Mouse (Mus musculus) embryo, embryonic 10 days (tissue): ENCODE measurements around the gene Pdha1.
A peak's percentile ranks its signal among the peaks of the same experiment; 100 is the strongest.

Source experiments
- DNase-seq: peaks from one replicate; pipeline ENCODE4 v3.0.0-alpha.2; 2015; ENCODE audit warnings: low spot score

Pdha1 gene

GRCm38 (mm10) chrX:160137861-160138717 is at the start of gene Pdha1:
Gene Pdha1, minus strand, starts transcription at chrX:160138413.
- DNase-seq = peak; percentile 93

GRCm38 (mm10) chrX:160179032-160179431 is 40.8 kb upstream of the Pdha1 start:
- no peak for DNase-seq

DNA sequence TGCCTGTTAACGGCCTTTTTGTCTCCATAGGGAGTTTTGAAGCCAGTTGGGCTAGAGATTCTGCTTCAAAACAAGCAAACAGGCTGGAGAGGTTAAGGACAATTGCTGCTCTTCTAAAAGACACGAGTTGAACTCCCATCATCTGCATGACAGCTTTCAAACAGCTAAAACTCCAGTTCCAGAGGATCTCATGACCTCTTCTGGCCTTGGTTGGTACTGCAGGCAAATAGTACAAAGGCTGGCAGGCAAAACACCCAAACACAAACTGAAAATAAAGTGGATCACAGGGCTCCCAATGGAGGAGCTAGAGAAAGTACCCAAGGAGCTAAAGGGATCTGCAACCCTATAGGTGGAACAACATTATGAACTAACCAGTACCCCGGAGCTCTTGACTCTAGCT is 31.9 kb upstream of the Pdha1 start:
- DNase-seq = peak; percentile 69

- DNase-seq = peak; percentile 18
These were observed 28.2 kb upstream of the Pdha1 start for GRCm38 (mm10) chrX:160166246-160166985.

DNA sequence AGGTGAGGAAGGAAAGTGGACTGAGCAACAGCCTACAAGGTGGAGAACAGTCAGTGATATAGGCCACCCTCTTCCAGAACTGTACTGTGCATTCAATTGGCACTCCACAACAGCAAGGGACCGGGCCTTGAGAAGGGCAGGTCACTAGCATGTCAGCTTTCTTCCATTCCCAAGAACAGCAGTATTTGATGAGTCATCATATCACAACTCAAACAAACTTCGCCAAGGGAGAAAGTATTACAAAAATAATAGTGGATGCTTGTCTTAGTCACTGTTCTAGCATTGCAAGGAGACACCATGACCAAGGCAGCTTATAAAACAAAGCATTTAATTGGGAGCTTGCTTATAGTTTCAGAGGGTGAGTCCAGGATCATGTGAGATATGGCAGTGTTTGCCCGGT is 26.0 kb upstream of the Pdha1 start:
- no peak for DNase-seq

DNA sequence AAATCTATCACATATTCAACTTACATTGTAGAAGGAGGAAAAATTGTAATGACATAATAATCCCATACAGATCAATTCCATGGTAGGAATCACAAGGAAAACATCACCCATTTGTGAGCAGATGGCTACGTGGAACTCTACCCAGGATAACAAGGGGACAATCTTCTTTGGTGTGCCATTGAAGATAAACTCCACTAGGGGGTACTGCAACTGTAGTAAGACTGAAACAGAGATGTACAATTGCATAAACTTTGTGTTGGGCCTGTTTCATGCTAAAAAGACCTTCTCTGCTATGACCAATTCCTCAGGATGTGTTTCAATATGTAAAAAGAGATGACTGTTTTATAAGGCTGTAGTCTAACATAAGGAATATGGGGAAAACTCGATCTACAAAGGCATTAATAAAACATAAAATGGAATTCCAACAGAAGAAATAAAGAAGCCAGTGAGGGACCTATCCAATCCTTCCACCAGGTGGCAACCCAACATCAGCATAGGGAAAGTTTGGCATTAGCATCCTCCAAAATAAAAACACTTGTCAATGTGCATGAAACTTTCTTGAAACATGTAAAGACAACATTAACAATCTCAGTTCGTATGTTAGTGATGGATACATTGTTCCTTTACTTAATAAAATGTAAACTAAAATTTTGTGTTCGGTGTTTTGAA is 15.1 kb upstream of the Pdha1 start:
- peak; percentile 19 for DNase-seq

- DNase-seq = no peak
These were observed 10.6 kb upstream of the Pdha1 start for GRCm38 (mm10) chrX:160148859-160149258.

DNA sequence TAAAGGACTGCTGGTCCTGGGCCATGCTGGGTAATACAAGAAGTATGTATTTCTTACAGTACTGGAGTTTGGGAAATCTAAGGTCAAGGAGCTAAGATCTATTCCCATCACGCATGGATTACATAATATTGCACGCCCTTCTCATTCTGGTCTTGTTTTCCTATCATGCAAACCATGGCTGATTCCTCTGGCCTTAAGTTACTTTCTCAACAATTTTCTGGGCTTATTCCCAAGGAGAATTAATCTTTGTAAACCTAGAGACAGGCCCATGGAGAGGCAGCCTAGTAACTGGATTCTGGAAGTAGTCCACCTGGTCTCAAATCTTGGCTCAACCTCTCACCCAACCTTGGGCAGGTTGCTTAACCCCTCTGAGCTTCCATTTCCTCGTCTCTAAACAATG is 9.2 kb upstream of the Pdha1 start:
- no peak for DNase-seq

DNA sequence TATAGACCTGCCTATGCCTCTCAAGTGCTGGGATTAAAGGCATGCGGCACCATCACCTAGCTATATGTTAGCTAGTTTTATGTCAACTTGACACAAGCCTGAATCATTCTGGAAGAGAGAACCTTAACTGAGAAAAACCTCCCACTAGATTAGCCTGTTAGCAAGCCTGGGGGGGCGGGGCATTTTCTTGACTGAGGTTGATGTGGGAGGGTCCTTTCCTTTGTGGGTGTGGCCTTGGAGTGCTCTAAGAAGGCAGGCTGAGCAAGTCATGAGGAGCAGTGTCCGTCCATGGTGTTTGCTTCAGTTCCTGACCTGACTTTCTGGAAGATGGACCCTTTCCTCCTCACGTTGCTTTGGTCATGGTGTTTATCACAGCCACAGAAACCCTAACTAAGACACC is 8.6 kb upstream of the Pdha1 start:
- DNase-seq = no peak

DNA sequence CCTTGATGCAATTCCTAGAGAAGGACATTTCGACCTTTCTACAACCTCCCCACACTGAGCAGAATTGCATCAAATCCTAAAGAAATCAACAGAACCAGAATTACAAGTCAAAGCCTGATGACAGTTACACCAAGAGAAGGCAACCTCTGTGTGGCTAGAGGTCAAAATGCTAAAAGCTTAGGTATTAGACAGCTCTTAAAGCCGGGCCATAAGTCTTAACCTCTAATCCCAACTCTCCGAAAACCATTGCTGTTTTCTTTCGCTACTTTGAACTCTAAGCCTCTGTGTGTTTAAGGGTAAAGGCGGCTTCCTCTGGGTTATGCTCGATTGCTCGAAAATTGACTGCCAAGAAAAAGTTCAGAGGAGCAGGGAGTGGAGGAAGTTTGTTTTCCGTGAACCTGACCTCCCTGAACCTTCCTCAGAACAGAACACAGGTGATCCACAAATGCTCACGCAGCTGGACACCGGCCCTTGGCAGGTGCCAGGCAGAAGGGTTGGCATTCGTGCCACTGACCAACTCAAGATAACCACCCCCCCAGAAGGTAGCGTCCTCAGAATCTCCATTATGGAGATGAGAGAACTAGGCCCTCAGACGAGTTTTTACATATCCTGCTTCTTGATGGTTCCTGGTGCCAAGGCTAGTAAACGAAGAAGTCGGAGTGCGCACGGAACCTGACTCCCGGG is 894 bp downstream of the Pdha1 start:
- DNase-seq = no peak

GRCm38 (mm10) chrX:160136153-160136552 is 2.1 kb downstream of the Pdha1 start:
- peak; percentile 38 for DNase-seq

DNA sequence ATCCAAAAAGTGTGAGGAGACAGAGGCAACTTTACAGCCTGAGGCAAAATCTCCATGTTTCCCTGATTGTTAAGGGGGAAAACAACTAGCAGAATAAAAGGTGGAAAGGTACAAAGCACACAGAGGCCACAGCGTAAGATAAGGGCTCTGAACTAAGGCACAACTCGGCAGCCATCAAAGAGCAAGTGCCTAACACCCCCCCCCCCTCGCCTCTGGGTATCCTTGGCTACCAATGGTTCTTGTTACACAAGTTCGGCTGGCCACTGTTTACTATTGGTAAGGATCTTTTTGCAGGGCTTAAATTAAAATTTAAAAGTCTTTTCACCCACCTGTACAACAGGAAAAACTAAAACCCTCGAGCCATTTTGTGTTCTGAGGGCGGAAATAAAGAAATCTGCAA is 2.5 kb downstream of the Pdha1 start:
- peak; percentile 10 for DNase-seq

DNA sequence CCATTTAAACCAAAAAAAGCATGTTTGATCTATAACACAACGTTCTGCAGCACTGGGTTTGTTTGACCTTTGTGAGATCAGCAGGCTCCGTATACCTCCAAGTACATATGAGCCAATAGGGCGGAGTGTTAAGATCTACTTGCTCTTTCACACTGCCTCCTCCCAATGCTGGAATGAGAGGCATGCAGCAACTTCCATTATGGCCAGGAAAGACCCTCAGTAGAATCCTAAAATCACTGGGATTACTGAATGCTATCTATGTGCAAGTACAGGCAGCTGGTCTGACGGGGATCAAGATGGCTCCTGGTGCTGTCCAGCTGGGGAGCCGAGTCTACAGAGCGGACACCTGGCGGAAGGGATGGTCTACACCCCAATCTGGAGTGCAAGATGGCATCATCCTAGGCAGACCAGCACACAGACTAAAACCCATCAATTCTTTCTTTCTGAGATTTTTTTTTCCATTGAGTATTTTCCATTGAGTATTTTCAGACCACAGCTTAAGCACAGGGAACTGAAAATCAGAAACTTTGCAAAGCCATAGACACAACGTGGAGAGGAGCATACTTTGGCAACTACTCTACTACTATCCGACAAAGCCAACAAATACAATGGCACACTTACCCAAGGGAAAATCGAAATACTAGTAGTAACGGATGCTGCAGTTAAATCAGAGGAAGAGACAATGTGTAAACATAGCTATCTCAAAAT is 3.9 kb downstream of the Pdha1 start:
- no peak for DNase-seq

DNA sequence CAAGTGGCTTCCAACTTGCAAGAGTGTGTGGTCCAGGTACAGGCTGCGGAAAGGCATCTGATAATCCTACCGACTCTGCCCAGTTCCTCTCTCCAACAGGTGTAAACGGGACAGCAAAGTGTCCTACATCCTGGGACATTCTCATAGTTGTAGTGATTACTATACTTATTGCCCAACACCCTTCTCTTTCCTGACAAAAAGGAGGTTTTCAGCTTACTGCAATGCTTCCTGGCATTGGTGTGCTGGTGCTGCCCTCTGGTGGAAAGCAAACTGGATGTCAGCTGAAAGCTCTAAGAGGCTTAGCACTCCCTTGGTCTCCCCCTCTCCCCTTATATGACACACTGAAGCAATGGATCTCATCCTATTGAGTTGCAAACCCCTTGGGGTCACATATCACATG is 21.6 kb downstream of the Pdha1 start:
- peak; percentile 61 for DNase-seq

DNA sequence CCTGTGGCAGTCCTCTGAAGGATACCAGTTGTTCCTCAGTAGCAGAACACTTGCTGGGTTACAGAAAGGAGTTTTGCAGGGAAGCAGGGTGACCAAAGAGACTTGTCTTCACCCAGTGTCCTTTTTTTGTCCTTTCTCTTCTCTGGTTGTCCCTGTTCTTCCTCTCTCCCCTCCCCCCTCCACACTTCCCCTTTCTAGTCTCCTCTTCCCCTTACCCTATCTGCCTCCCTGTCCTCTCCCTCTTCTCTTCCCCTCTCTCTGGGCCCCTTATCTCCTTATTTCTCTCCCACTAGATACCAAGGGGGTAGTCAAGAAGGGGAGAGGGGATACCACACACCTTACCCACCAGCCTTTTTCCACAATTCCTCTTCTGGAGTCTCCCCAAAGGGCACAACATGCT is 22.1 kb downstream of the Pdha1 start:
- DNase-seq = no peak

DNA sequence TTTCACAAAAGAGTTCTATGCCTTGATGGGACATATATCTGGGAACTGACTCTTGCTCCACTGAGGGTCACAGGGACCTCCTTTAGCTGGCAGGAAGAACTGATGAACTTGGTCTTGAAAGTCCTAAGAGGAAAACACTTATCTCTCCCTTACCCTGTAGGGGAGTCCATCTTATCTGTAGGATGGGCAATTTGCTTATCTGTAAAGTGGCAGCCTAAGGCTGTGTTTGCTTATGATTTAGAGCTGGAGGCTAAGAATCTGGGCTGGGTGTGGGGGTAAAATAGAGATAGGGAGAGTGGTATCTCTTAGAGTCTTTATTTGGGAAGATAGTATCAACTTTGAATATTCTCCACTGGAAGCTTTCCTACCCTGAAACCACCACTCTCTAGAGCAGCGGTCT is 24.4 kb downstream of the Pdha1 start:
- DNase-seq = no peak

DNA sequence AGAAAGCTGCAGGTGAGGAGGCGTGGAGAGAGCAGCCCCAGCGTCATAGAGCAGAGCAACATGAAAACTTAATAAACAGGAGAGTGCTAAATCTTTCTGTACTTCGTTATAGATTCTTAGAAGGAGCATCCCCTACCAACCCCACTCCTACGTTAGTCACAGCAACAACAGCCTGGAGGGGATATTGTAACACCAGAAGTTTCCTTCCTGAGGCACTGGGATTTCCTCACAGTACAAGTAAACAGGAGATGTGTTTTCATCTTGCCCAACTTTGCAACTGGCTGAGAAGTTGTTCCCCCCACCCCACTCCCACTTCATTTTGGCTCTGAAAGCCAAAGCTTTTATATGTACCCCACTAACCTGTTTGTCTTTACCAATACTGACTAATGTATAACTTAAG is 30.4 kb downstream of the Pdha1 start:
- no peak for DNase-seq

GRCm38 (mm10) chrX:160091973-160092372 is 46.2 kb downstream of the Pdha1 start:
- DNase-seq = no peak
